Mouse (Mus musculus): ENCODE data around the gene Emc8. TPM values are rescaled to one million over a fixed set of nuclear protein-coding genes. Genes with fewer than 3 reads are reported as not detected.

Gene Emc8
- polyA plus RNA-seq (2015; fragmentation: Nextera tagmentation; extraction: Ambion mirVana), result 208 and 227 TPM in 2 replicates

GRCm38 (mm10) chr8:120668374-120668905 lies at the start of gene Emc8:
Gene Emc8 (minus strand): TSS chr8:120668573.
- Histone ChIP-seq H3K27me3 (replicated peaks) (no peaks in the 10 kb centered on the region), H3K4me3 (replicated peaks) (peak within 1 kb of the TSS; percentile 97), H3K27ac (peak within 1 kb of the TSS; percentile 84), H3K9me3 (no peaks in the 10 kb centered on the region), H3K9ac (peak within 1 kb of the TSS; percentile 96), H3K36me3 (peaks cover 32% of the 10 kb centered on the region), H3K4me1 (peaks cover 47% of the 10 kb centered on the region), H3K4me2 (peak within 1 kb of the TSS; percentile 85)
- no peak; the same call in 1 of the 2 replicates for ATAC-seq (ENCODE audit: insufficient read depth, low FRiP score, low read depth)
- WGBS, result under 1% methylated on average over 51 of the region's 51 CpGs

- Histone ChIP-seq H3K27ac (no peak overlapping the region), H3K4me2 (no peak overlapping the region), H3K4me1 (no peaks in the 10 kb centered on the region; the same call in 1 of the 2 replicates), H3K36me3 (no peaks in the 10 kb centered on the region), H3K4me3 (replicated peaks) (no peak overlapping the region), H3K27me3 (replicated peaks) (no peaks in the 10 kb centered on the region), H3K9me3 (no peaks in the 10 kb centered on the region), H3K9ac (no peak overlapping the region)
- 74% methylated on average over 15 of the region's 15 CpGs for WGBS
- no peak for ATAC-seq (ENCODE audit: insufficient read depth, low FRiP score, low read depth)
Measured at GRCm38 (mm10) chr8:120715996-120716680, 47.8 kb upstream of the Emc8 start.

- no peak overlapping the region for H3K4me2 ChIP-seq
- H3K27ac ChIP-seq, result no peak overlapping the region
- ATAC-seq (ENCODE audit: insufficient read depth, low FRiP score, low read depth), result no peak
- no peaks in the 10 kb centered on the region; the same call in 1 of the 2 replicates for H3K4me1 ChIP-seq
- 71% methylated on average over 6 of the region's 6 CpGs for WGBS
- no peaks in the 10 kb centered on the region for H3K27me3 ChIP-seq (replicated peaks)
- no peak overlapping the region for H3K4me3 ChIP-seq (replicated peaks)
- no peak overlapping the region for H3K9ac ChIP-seq
- no peaks in the 10 kb centered on the region for H3K9me3 ChIP-seq
- H3K36me3 ChIP-seq, result no peaks in the 10 kb centered on the region
Measured at GRCm38 (mm10) chr8:120715200-120715599, 46.8 kb upstream of the Emc8 start.

- no peaks in the 10 kb centered on the region for H3K36me3 ChIP-seq
- no peak overlapping the region for H3K9ac ChIP-seq
- H3K27me3 ChIP-seq (replicated peaks), result no peaks in the 10 kb centered on the region
- WGBS, result 57% methylated on average over 10 of the region's 10 CpGs
- H3K27ac ChIP-seq, result no peak overlapping the region
- no peaks in the 10 kb centered on the region for H3K9me3 ChIP-seq
- H3K4me3 ChIP-seq (replicated peaks), result no peak overlapping the region
- H3K4me1 ChIP-seq, result no peaks in the 10 kb centered on the region; the same call in 1 of the 2 replicates
- H3K4me2 ChIP-seq, result no peak overlapping the region
- no peak for ATAC-seq (ENCODE audit: insufficient read depth, low FRiP score, low read depth)
Measured at GRCm38 (mm10) chr8:120709176-120709575, 40.8 kb upstream of the Emc8 start.

- Histone ChIP-seq H3K27me3 (replicated peaks) (no peaks in the 10 kb centered on the region), H3K9ac (no peak overlapping the region), H3K9me3 (no peaks in the 10 kb centered on the region), H3K27ac (peak overlapping the region; percentile 8; the same call in 1 of the 2 replicates), H3K4me2 (no peak overlapping the region), H3K4me1 (no peaks in the 10 kb centered on the region; the same call in 1 of the 2 replicates), H3K36me3 (no peaks in the 10 kb centered on the region), H3K4me3 (replicated peaks) (no peak overlapping the region)
- ATAC-seq (ENCODE audit: insufficient read depth, low FRiP score, low read depth), result no peak
- WGBS, result 49% methylated on average over 3 of the region's 3 CpGs
Measured at GRCm38 (mm10) chr8:120706193-120706592, 37.8 kb upstream of the Emc8 start.

- Histone ChIP-seq H3K27ac (no peak overlapping the region), H3K4me1 (no peaks in the 10 kb centered on the region; the same call in 1 of the 2 replicates), H3K4me2 (no peak overlapping the region), H3K9me3 (no peaks in the 10 kb centered on the region), H3K36me3 (no peaks in the 10 kb centered on the region), H3K9ac (no peak overlapping the region), H3K27me3 (replicated peaks) (no peaks in the 10 kb centered on the region), H3K4me3 (replicated peaks) (no peak overlapping the region)
- no peak for ATAC-seq (ENCODE audit: insufficient read depth, low FRiP score, low read depth)
- WGBS, result 80% methylated on average over 15 of the region's 15 CpGs
Measured at GRCm38 (mm10) chr8:120705163-120705562, 36.8 kb upstream of the Emc8 start.

- Histone ChIP-seq H3K36me3 (no peaks in the 10 kb centered on the region), H3K4me2 (no peak overlapping the region), H3K27ac (no peak overlapping the region), H3K9me3 (no peaks in the 10 kb centered on the region), H3K4me1 (no peaks in the 10 kb centered on the region; the same call in 1 of the 2 replicates), H3K4me3 (replicated peaks) (no peak overlapping the region), H3K27me3 (replicated peaks) (no peaks in the 10 kb centered on the region), H3K9ac (no peak overlapping the region)
- no peak for ATAC-seq (ENCODE audit: insufficient read depth, low FRiP score, low read depth)
- 41% methylated on average over 9 of the region's 9 CpGs for WGBS
Measured at GRCm38 (mm10) chr8:120704203-120704602, 35.8 kb upstream of the Emc8 start.

GRCm38 (mm10) chr8:120701758-120702465 lies 33.5 kb upstream of the Emc8 start:
- H3K27me3 ChIP-seq (replicated peaks), result no peaks in the 10 kb centered on the region
- H3K4me3 ChIP-seq (replicated peaks), result no peak overlapping the region
- no peak overlapping the region for H3K9ac ChIP-seq
- no peaks in the 10 kb centered on the region for H3K9me3 ChIP-seq
- 55% methylated on average over 19 of the region's 19 CpGs for WGBS
- H3K27ac ChIP-seq, result no peak overlapping the region
- no peaks in the 10 kb centered on the region for H3K36me3 ChIP-seq
- no peak for ATAC-seq (ENCODE audit: insufficient read depth, low FRiP score, low read depth)
- no peak overlapping the region for H3K4me2 ChIP-seq
- H3K4me1 ChIP-seq, result peaks cover 5% of the 10 kb centered on the region; the same call in 1 of the 2 replicates

- no peak for ATAC-seq (ENCODE audit: insufficient read depth, low FRiP score, low read depth)
- Histone ChIP-seq H3K9ac (no peak overlapping the region), H3K36me3 (no peaks in the 10 kb centered on the region), H3K27me3 (replicated peaks) (no peaks in the 10 kb centered on the region), H3K9me3 (no peaks in the 10 kb centered on the region), H3K27ac (no peak overlapping the region), H3K4me2 (no peak overlapping the region), H3K4me1 (peaks cover 19% of the 10 kb centered on the region; the same call in 1 of the 2 replicates), H3K4me3 (replicated peaks) (no peak overlapping the region)
- 78% methylated on average over 4 of the region's 4 CpGs for WGBS
Measured at GRCm38 (mm10) chr8:120700053-120700452, 31.7 kb upstream of the Emc8 start.

- ATAC-seq (ENCODE audit: insufficient read depth, low FRiP score, low read depth), result no peak
- Histone ChIP-seq H3K27ac (no peak overlapping the region), H3K27me3 (replicated peaks) (no peaks in the 10 kb centered on the region), H3K9ac (no peak overlapping the region), H3K36me3 (no peaks in the 10 kb centered on the region), H3K9me3 (no peaks in the 10 kb centered on the region), H3K4me2 (no peak overlapping the region), H3K4me1 (peaks cover 23% of the 10 kb centered on the region), H3K4me3 (replicated peaks) (no peak overlapping the region)
- 56% methylated on average over 2 of the region's 2 CpGs for WGBS
Measured at GRCm38 (mm10) chr8:120699565-120699964, 31.2 kb upstream of the Emc8 start.

- Histone ChIP-seq H3K4me3 (replicated peaks) (no peak overlapping the region), H3K27ac (0 out of 2 replicates have a peak overlapping the region, but pooled peaks have one; percentile 36), H3K4me1 (peaks cover 28% of the 10 kb centered on the region), H3K4me2 (no peak overlapping the region), H3K9me3 (no peaks in the 10 kb centered on the region), H3K9ac (no peak overlapping the region), H3K36me3 (no peaks in the 10 kb centered on the region), H3K27me3 (replicated peaks) (no peaks in the 10 kb centered on the region)
- WGBS, result 56% methylated on average over 6 of the region's 6 CpGs
- ATAC-seq (ENCODE audit: insufficient read depth, low FRiP score, low read depth), result no peak
Measured at GRCm38 (mm10) chr8:120699079-120699478, 30.7 kb upstream of the Emc8 start.

- WGBS, result 56% methylated on average over 7 of the region's 7 CpGs
- H3K27ac ChIP-seq, result peak overlapping the region; percentile 36; the same call in 1 of the 2 replicates
- no peak for ATAC-seq (ENCODE audit: insufficient read depth, low FRiP score, low read depth)
- no peak overlapping the region for H3K9ac ChIP-seq
- no peaks in the 10 kb centered on the region for H3K27me3 ChIP-seq (replicated peaks)
- H3K36me3 ChIP-seq, result no peaks in the 10 kb centered on the region
- no peak overlapping the region for H3K4me3 ChIP-seq (replicated peaks)
- peaks cover 32% of the 10 kb centered on the region for H3K4me1 ChIP-seq
- no peak overlapping the region for H3K4me2 ChIP-seq
- H3K9me3 ChIP-seq, result no peaks in the 10 kb centered on the region
Measured at GRCm38 (mm10) chr8:120698426-120698825, 30.1 kb upstream of the Emc8 start.

Data from stomach, embryonic 15.5 days (tissue).